Mouse (Mus musculus) embryonic facial prominence, embryonic 12.5 days (tissue): ENCODE measurements around the gene Smo. TPM values are rescaled to one million over a fixed set of nuclear protein-coding genes. Genes with fewer than 3 reads are reported as not detected.
"Not testable (repeated sequence)": the region's sequence is repeated elsewhere in the genome, so short reads cannot be mapped to it uniquely, and the experiment has no call there.

Experiments used
- ATAC-seq: fragments of 200-750 bp; cut with Nextera tagmentation; 2 replicates; pipeline ENCODE4 v1.8.0; 2017; ENCODE audit not compliant: insufficient number of reproducible peaks, insufficient read depth, low FRiP score, low TSS enrichment
- H3K27ac ChIP-seq: fragments of 300-500 bp; sonication (generic); 2 replicates; pipeline ENCODE4 v1.5.1; 2016; ENCODE audit warnings: mild to moderate bottlenecking
- H3K27me3 ChIP-seq: fragments of 300-500 bp; sonication (generic); 2 replicates; pipeline ENCODE4 v1.6.1; 2016; ENCODE audit warnings: mild to moderate bottlenecking, moderate library complexity
- H3K36me3 ChIP-seq: fragments of 300-500 bp; sonication (generic); 2 replicates; pipeline ENCODE4 v1.6.1; 2016; ENCODE audit warnings: mild to moderate bottlenecking
- H3K4me1 ChIP-seq: fragments of 300-500 bp; sonication (generic); 2 replicates; pipeline ENCODE4 v1.6.1; 2016
- H3K4me2 ChIP-seq: fragments of 300-500 bp; sonication (generic); replicated peaks from 2 replicates; pipeline ENCODE4 v1.6.1; 2016; ENCODE audit warnings: mild to moderate bottlenecking, moderate library complexity
- H3K4me3 ChIP-seq: fragments of 300-500 bp; sonication (generic); 2 replicates; pipeline ENCODE4 v1.5.1; 2016; ENCODE audit warnings: mild to moderate bottlenecking
- H3K9ac ChIP-seq: fragments of 300-500 bp; sonication (generic); 2 replicates; pipeline ENCODE4 v1.6.1; 2016; ENCODE audit warnings: mild to moderate bottlenecking, moderate library complexity
- H3K9me3 ChIP-seq: fragments of 300-500 bp; sonication (generic); 2 replicates; pipeline ENCODE4 v1.6.1; 2016; ENCODE audit warnings: mild to moderate bottlenecking, moderate library complexity
- WGBS: fragments of 180-500 bp; shearing (Covaris S2); methylation state at CpG from one replicate; pipeline ENCODE4 v1.1.7; 2016; 5-methylcytosine and 5-hydroxymethylcytosine counted together
- polyA plus RNA-seq: library from polyadenylated mRNA; unstranded; fragments of >200 nt; fragmentation: Nextera tagmentation; extraction: Ambion mirVana; gene quantifications from 2 replicates; pipeline ENCODE4 v1.2.1, GENCODE M21; 2016

The Smo gene
- polyA plus RNA-seq, 1 experiment from 2014 or later = 70.5 TPM

- Histone ChIP-seq H3K4me3 (no peak overlapping the region), H3K36me3 (no peaks in the 10 kb centered on the region), H3K27ac (no peak overlapping the region), H3K4me2 (no peak overlapping the region), H3K9ac (no peak overlapping the region), H3K4me1 (no peaks in the 10 kb centered on the region), H3K9me3 (no peaks in the 10 kb centered on the region), H3K27me3 (no peaks in the 10 kb centered on the region)
- no peak for ATAC-seq
- 77% methylated on average over 3 of the region's 3 CpGs for WGBS
These were observed 7.3 kb upstream of the Smo start for GRCm38 (mm10) chr6:29728035-29728434.

- H3K27me3 ChIP-seq = no peaks in the 10 kb centered on the region
- H3K36me3 ChIP-seq = no peaks in the 10 kb centered on the region
- no peaks in the 10 kb centered on the region for H3K9me3 ChIP-seq
- no peaks in the 10 kb centered on the region for H3K4me1 ChIP-seq
- no peak overlapping the region for H3K4me3 ChIP-seq
- ATAC-seq = no peak
- no peak overlapping the region for H3K9ac ChIP-seq
- H3K27ac ChIP-seq = no peak overlapping the region
- WGBS = 60% methylated on average over 1 of the region's 1 CpGs
- H3K4me2 ChIP-seq = no peak overlapping the region
These were observed 5.8 kb upstream of the Smo start for GRCm38 (mm10) chr6:29729491-29729890.

- Histone ChIP-seq H3K27ac (peak overlapping the region; percentile 99), H3K9ac (peak overlapping the region; percentile 99), H3K4me3 (peak overlapping the region; percentile 93), H3K36me3 (peaks cover 15% of the 10 kb centered on the region; the same call in 1 of the 2 replicates), H3K27me3 (no peaks in the 10 kb centered on the region), H3K9me3 (no peaks in the 10 kb centered on the region), H3K4me1 (peaks cover 19% of the 10 kb centered on the region), H3K4me2 (peak overlapping the region; percentile 93)
- ATAC-seq = peak; percentile 80
- WGBS = under 1% methylated on average over 75 of the region's 75 CpGs
These were observed 567 bp downstream of the Smo start for GRCm38 (mm10) chr6:29735689-29736451.

- Histone ChIP-seq H3K4me1 (peaks cover 19% of the 10 kb centered on the region), H3K27ac (peak overlapping the region; percentile 99), H3K27me3 (no peaks in the 10 kb centered on the region), H3K9ac (peak overlapping the region; percentile 99), H3K4me3 (peak overlapping the region; percentile 93), H3K36me3 (peaks cover 15% of the 10 kb centered on the region; the same call in 1 of the 2 replicates), H3K4me2 (peak overlapping the region; percentile 93), H3K9me3 (no peaks in the 10 kb centered on the region)
- 15% methylated on average over 13 of the region's 13 CpGs for WGBS
- ATAC-seq = no peak
These were observed 1.5 kb downstream of the Smo start for GRCm38 (mm10) chr6:29736610-29737458.

DNA sequence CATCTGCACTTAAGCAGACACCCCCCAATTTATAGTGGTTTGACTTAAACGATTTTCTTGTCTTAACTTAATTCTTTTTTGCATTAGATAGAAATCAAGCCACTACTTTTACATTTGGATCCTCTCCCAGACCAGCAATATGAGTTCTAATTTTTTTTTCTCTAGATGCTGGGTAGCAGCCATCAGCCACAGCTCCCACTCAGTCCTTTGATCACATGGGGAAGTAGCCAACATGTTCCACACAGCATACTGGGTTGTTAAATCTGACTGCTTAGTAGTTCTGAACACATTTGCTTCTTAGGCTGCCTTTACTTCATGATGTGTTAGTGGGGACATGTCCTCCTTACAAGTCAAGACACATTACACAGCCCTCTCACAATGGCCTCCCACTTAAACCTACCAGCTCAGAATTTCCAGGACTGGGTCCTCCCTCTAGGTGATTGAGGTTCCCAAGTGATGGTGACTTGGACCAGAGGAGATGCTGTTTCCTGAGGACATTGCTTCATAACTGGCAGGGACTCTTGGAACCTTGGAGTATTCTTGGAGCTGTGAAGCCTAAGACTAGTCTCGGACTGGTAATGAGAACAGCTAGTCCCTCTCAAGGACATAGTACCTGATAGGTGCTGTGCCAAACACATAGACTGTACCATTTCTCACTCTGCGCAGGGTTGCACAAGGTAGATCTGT lies 16.3 kb downstream of the Smo start:
- no peak overlapping the region for H3K4me3 ChIP-seq
- peaks cover 5% of the 10 kb centered on the region for H3K9me3 ChIP-seq
- peaks cover 33% of the 10 kb centered on the region for H3K36me3 ChIP-seq
- no peaks in the 10 kb centered on the region for H3K27me3 ChIP-seq
- no peak overlapping the region for H3K9ac ChIP-seq
- no peak overlapping the region for H3K4me2 ChIP-seq
- H3K4me1 ChIP-seq = no peaks in the 10 kb centered on the region
- no peak for ATAC-seq
- WGBS = 89% methylated on average over 3 of the region's 3 CpGs
- no peak overlapping the region for H3K27ac ChIP-seq

DNA sequence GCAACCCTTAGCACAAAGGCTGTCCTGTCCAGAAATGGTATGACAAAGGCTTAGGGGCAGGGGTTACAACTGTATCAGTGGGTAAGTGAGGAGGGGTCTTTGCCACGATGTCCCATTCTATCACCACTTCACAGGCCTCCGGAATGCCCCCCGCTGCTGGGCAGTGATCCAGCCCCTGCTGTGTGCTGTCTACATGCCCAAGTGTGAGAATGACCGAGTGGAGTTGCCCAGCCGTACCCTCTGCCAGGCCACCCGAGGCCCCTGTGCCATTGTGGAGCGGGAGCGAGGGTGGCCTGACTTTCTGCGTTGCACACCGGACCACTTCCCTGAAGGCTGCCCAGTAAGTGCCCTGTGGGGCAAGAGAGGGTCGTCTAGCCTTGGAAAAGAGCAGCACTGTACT lies 18.0 kb downstream of the Smo start:
- H3K4me3 ChIP-seq = no peak overlapping the region
- 94% methylated on average over 11 of the region's 11 CpGs for WGBS
- H3K27me3 ChIP-seq = no peaks in the 10 kb centered on the region
- ATAC-seq = no peak
- no peak overlapping the region for H3K27ac ChIP-seq
- no peaks in the 10 kb centered on the region for H3K4me1 ChIP-seq
- H3K4me2 ChIP-seq = no peak overlapping the region
- peaks cover 51% of the 10 kb centered on the region for H3K36me3 ChIP-seq
- peaks cover 2% of the 10 kb centered on the region for H3K9me3 ChIP-seq
- H3K9ac ChIP-seq = no peak overlapping the region

GRCm38 (mm10) chr6:29756001-29756400 lies 20.7 kb downstream of the Smo start:
- H3K36me3 ChIP-seq = peaks cover 70% of the 10 kb centered on the region
- ATAC-seq = no peak
- WGBS = 86% methylated on average over 5 of the region's 5 CpGs
- H3K9me3 ChIP-seq = no peaks in the 10 kb centered on the region
- no peak overlapping the region for H3K4me2 ChIP-seq
- H3K27me3 ChIP-seq = no peaks in the 10 kb centered on the region
- no peak overlapping the region for H3K9ac ChIP-seq
- H3K4me3 ChIP-seq = no peak overlapping the region
- no peak overlapping the region for H3K27ac ChIP-seq
- H3K4me1 ChIP-seq = no peaks in the 10 kb centered on the region

DNA sequence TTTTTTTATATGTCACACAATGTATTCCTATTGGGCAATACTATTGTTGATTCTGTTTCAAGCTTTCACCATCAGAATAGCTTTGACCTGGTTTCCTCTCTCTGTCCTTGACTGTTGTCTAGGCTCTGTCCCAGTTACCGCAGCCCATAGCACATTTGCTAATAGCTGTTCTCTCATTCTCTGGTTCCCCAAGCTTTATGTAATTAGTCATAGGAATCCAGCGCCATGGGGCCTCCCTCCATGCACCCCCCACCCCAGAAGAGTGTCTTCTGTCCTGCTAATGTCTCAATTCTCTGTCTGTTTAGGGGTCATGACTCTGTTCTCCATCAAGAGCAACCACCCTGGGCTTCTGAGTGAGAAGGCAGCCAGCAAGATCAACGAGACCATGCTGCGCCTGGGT lies 21.2 kb downstream of the Smo start:
- H3K4me1 ChIP-seq = no peaks in the 10 kb centered on the region
- no peak overlapping the region for H3K4me2 ChIP-seq
- no peak overlapping the region for H3K27ac ChIP-seq
- H3K27me3 ChIP-seq = no peaks in the 10 kb centered on the region
- no peaks in the 10 kb centered on the region for H3K9me3 ChIP-seq
- no peak for ATAC-seq
- 91% methylated on average over 4 of the region's 4 CpGs for WGBS
- H3K4me3 ChIP-seq = no peak overlapping the region
- peaks cover 73% of the 10 kb centered on the region for H3K36me3 ChIP-seq
- no peak overlapping the region for H3K9ac ChIP-seq

GRCm38 (mm10) chr6:29758417-29758816 lies 23.1 kb downstream of the Smo start:
- 43% methylated on average over 4 of the region's 4 CpGs for WGBS
- Histone ChIP-seq H3K27me3 (no peaks in the 10 kb centered on the region), H3K9ac (no peak overlapping the region), H3K4me1 (no peaks in the 10 kb centered on the region), H3K27ac (no peak overlapping the region), H3K4me2 (no peak overlapping the region), H3K36me3 (peaks cover 73% of the 10 kb centered on the region), H3K4me3 (no peak overlapping the region), H3K9me3 (no peaks in the 10 kb centered on the region)
- no peak for ATAC-seq

DNA sequence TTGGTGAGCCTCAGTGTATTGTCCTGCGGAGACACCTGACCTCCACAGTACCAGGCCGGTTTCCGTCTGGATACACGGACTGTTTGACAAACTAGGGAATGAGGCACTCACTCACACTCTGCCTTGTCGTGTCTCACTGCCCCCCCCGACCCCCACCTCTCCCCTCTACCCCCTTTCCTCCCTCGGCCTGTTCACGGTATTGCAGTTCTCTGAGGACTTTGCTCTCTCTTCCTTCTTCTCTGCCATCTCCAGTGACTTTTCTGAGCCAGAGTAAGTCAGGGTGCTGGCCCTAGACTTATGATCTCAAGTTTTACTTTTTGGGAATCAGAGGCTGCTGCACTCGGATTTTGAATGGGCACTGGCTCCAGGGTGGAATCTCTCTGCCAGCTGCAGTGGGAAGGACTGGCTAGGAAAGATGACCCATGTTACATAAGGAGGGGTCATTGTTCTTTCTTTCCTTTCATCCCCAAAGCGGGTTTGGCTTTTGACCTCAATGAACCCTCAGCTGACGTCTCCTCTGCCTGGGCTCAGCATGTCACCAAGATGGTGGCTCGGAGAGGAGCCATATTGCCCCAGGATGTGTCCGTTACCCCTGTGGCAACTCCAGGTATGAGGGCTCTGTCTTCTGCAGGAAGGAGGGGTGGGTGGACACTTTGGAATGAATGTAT lies 23.8 kb downstream of the Smo start:
- Histone ChIP-seq H3K4me2 (no peak overlapping the region), H3K4me1 (no peaks in the 10 kb centered on the region), H3K9me3 (no peaks in the 10 kb centered on the region), H3K27ac (no peak overlapping the region), H3K36me3 (peaks cover 65% of the 10 kb centered on the region), H3K27me3 (no peaks in the 10 kb centered on the region), H3K4me3 (no peak overlapping the region), H3K9ac (no peak overlapping the region)
- WGBS = 84% methylated on average over 13 of the region's 13 CpGs
- no peak for ATAC-seq

- H3K9ac ChIP-seq, H3K9me3 ChIP-seq, H3K4me3 ChIP-seq, H3K27ac ChIP-seq, H3K4me1 ChIP-seq, ATAC-seq, H3K4me2 ChIP-seq, H3K27me3 ChIP-seq: not testable (repeated sequence)
- H3K36me3 ChIP-seq = peaks cover 53% of the 10 kb centered on the region
- WGBS = 97% methylated on average over 2 of the region's 2 CpGs
These were observed 25.1 kb downstream of the Smo start for GRCm38 (mm10) chr6:29760397-29760796.
